Mouse (Mus musculus): ENCODE data around the gene Ap2a1. TPM values are rescaled to one million over a fixed set of nuclear protein-coding genes. Genes with fewer than 3 reads are reported as not detected.
A peak's percentile ranks its signal among the peaks of the same experiment; 100 is the strongest.

The Ap2a1 gene
- polyA plus RNA-seq, 1 experiment from 2014 or later: 74.2 TPM

- Histone ChIP-seq H3K9me3 (replicated peaks) (no peaks in the 10 kb centered on the region), H3K27ac (replicated peaks) (peak overlapping the region; percentile 68), H3K27me3 (ENCODE audit: low read depth, poor library complexity, severe bottlenecking) (no peaks in the 10 kb centered on the region), H3K4me1 (peaks cover 61% of the 10 kb centered on the region), H3K36me3 (peaks cover 80% of the 10 kb centered on the region), H3K4me3 (peak overlapping the region; percentile 41)
- 20% methylated on average over 21 of the region's 21 CpGs for WGBS
- DNase-seq (ENCODE audit: low spot score): peak; percentile 78
Measured at GRCm38 (mm10) chr7:44901230-44901722, 28.0 kb downstream of the Ap2a1 start.

GRCm38 (mm10) chr7:44900632-44901031 lies 28.7 kb downstream of the Ap2a1 start:
- Histone ChIP-seq H3K36me3 (peaks cover 73% of the 10 kb centered on the region), H3K4me1 (peaks cover 64% of the 10 kb centered on the region), H3K27ac (replicated peaks) (peak overlapping the region; percentile 68), H3K27me3 (ENCODE audit: low read depth, poor library complexity, severe bottlenecking) (no peaks in the 10 kb centered on the region), H3K9me3 (replicated peaks) (no peaks in the 10 kb centered on the region), H3K4me3 (peak overlapping the region; percentile 41; the same call in 1 of the 2 replicates)
- no peak for DNase-seq (ENCODE audit: low spot score)
- 88% methylated on average over 11 of the region's 11 CpGs for WGBS

GRCm38 (mm10) chr7:44898607-44899006 lies 30.7 kb downstream of the Ap2a1 start:
- peak overlapping the region; percentile 69 for H3K27ac ChIP-seq (replicated peaks)

GRCm38 (mm10) chr7:44896499-44896898 lies 32.8 kb downstream of the Ap2a1 start:
- H3K9me3 ChIP-seq (replicated peaks): no peaks in the 10 kb centered on the region
- H3K27ac ChIP-seq (replicated peaks): peak overlapping the region; percentile 95
- H3K27me3 ChIP-seq (ENCODE audit: low read depth, poor library complexity, severe bottlenecking): no peaks in the 10 kb centered on the region
- peaks cover 85% of the 10 kb centered on the region for H3K4me1 ChIP-seq
- 44% methylated on average over 10 of the region's 10 CpGs for WGBS
- no peak for DNase-seq (ENCODE audit: low spot score)
- peak overlapping the region; percentile 75 for H3K4me3 ChIP-seq
- H3K36me3 ChIP-seq: peaks cover 35% of the 10 kb centered on the region

More at GRCm38 (mm10) chr7:44898607-44899006, 30.7 kb downstream of the Ap2a1 start:
- H3K9me3 ChIP-seq (replicated peaks): no peaks in the 10 kb centered on the region
- peaks cover 53% of the 10 kb centered on the region for H3K36me3 ChIP-seq
- peak overlapping the region; percentile 75 for H3K4me3 ChIP-seq
- H3K4me1 ChIP-seq: peaks cover 82% of the 10 kb centered on the region
- DNase-seq (ENCODE audit: low spot score): peak; percentile 39
- no peaks in the 10 kb centered on the region for H3K27me3 ChIP-seq (ENCODE audit: low read depth, poor library complexity, severe bottlenecking)
- 39% methylated on average over 19 of the region's 19 CpGs for WGBS

GRCm38 (mm10) chr7:44895593-44896434 lies 33.5 kb downstream of the Ap2a1 start, which contains the start of gene Fuz:
Fuz (plus strand) TSS chr7:44896079.
- DNase-seq (ENCODE audit: low spot score): peak; percentile 93
- peaks cover 36% of the 10 kb centered on the region for H3K36me3 ChIP-seq
- H3K27me3 ChIP-seq (ENCODE audit: low read depth, poor library complexity, severe bottlenecking): no peaks in the 10 kb centered on the region
- H3K4me1 ChIP-seq: peaks cover 85% of the 10 kb centered on the region
- H3K27ac ChIP-seq (replicated peaks): peak within 1 kb of the TSS; percentile 95
- H3K4me3 ChIP-seq: peak within 1 kb of the TSS; percentile 75
- no peaks in the 10 kb centered on the region for H3K9me3 ChIP-seq (replicated peaks)
- under 1% methylated on average over 34 of the region's 34 CpGs for WGBS

- DNase-seq (ENCODE audit: low spot score): no peak
- no peaks in the 10 kb centered on the region for H3K27me3 ChIP-seq (ENCODE audit: low read depth, poor library complexity, severe bottlenecking)
- H3K4me3 ChIP-seq: peak overlapping the region; percentile 75
- H3K36me3 ChIP-seq: peaks cover 36% of the 10 kb centered on the region
- peaks cover 85% of the 10 kb centered on the region for H3K4me1 ChIP-seq
- H3K27ac ChIP-seq (replicated peaks): peak overlapping the region; percentile 95
- no peaks in the 10 kb centered on the region for H3K9me3 ChIP-seq (replicated peaks)
- 62% methylated on average over 7 of the region's 7 CpGs for WGBS
Measured at GRCm38 (mm10) chr7:44895206-44895592, 34.1 kb downstream of the Ap2a1 start.

- Histone ChIP-seq H3K27me3 (ENCODE audit: low read depth, poor library complexity, severe bottlenecking) (no peaks in the 10 kb centered on the region), H3K4me3 (no peak overlapping the region), H3K36me3 (peaks cover 35% of the 10 kb centered on the region), H3K27ac (replicated peaks) (peak overlapping the region; percentile 95), H3K4me1 (peaks cover 80% of the 10 kb centered on the region), H3K9me3 (replicated peaks) (no peaks in the 10 kb centered on the region)
- DNase-seq (ENCODE audit: low spot score): no peak
- 88% methylated on average over 3 of the region's 3 CpGs for WGBS
Measured at GRCm38 (mm10) chr7:44894175-44894574, 35.1 kb downstream of the Ap2a1 start.

GRCm38 (mm10) chr7:44893197-44893596 lies 36.1 kb downstream of the Ap2a1 start:
- Histone ChIP-seq H3K27ac (replicated peaks) (peak overlapping the region; percentile 95), H3K27me3 (ENCODE audit: low read depth, poor library complexity, severe bottlenecking) (no peaks in the 10 kb centered on the region), H3K4me3 (peak overlapping the region; percentile 90), H3K9me3 (replicated peaks) (no peaks in the 10 kb centered on the region), H3K36me3 (peaks cover 35% of the 10 kb centered on the region), H3K4me1 (peaks cover 80% of the 10 kb centered on the region)
- 15% methylated on average over 8 of the region's 8 CpGs for WGBS
- peak; percentile 45 for DNase-seq (ENCODE audit: low spot score)

- Histone ChIP-seq H3K27ac (replicated peaks) (peak within 1 kb of the TSS; percentile 95), H3K36me3 (peaks cover 39% of the 10 kb centered on the region), H3K9me3 (replicated peaks) (no peaks in the 10 kb centered on the region), H3K4me3 (peak within 1 kb of the TSS; percentile 90), H3K27me3 (ENCODE audit: low read depth, poor library complexity, severe bottlenecking) (no peaks in the 10 kb centered on the region), H3K4me1 (peaks cover 74% of the 10 kb centered on the region)
- peak; percentile 96 for DNase-seq (ENCODE audit: low spot score)
- under 1% methylated on average over 56 of the region's 56 CpGs for whole genome bisulfite sequencing
Measured at GRCm38 (mm10) chr7:44892276-44892921, 36.9 kb downstream of the Ap2a1 start, which contains the start of gene Med25. Med25 (minus strand) TSS chr7:44892712.

GRCm38 (mm10) chr7:44891611-44892010 lies 37.7 kb downstream of the Ap2a1 start:
- WGBS: 33% methylated on average over 6 of the region's 6 CpGs
- Histone ChIP-seq H3K4me3 (peak overlapping the region; percentile 90), H3K9me3 (replicated peaks) (no peaks in the 10 kb centered on the region), H3K27ac (replicated peaks) (peak overlapping the region; percentile 95), H3K4me1 (peaks cover 73% of the 10 kb centered on the region), H3K27me3 (ENCODE audit: low read depth, poor library complexity, severe bottlenecking) (no peaks in the 10 kb centered on the region), H3K36me3 (peaks cover 45% of the 10 kb centered on the region)
- DNase-seq (ENCODE audit: low spot score): no peak

- DNase-seq (ENCODE audit: low spot score): no peak
- Histone ChIP-seq H3K4me1 (peaks cover 76% of the 10 kb centered on the region), H3K36me3 (peaks cover 53% of the 10 kb centered on the region), H3K27me3 (ENCODE audit: low read depth, poor library complexity, severe bottlenecking) (no peaks in the 10 kb centered on the region), H3K4me3 (peak overlapping the region; percentile 90), H3K9me3 (replicated peaks) (no peaks in the 10 kb centered on the region), H3K27ac (replicated peaks) (peak overlapping the region; percentile 95)
- WGBS: 90% methylated on average over 4 of the region's 4 CpGs
Measured at GRCm38 (mm10) chr7:44890737-44891136, 38.6 kb downstream of the Ap2a1 start.

- H3K27me3 ChIP-seq (ENCODE audit: low read depth, poor library complexity, severe bottlenecking): no peaks in the 10 kb centered on the region
- 92% methylated on average over 7 of the region's 7 CpGs for WGBS
- peaks cover 76% of the 10 kb centered on the region for H3K4me1 ChIP-seq
- peak overlapping the region; percentile 90 for H3K4me3 ChIP-seq
- no peak for DNase-seq (ENCODE audit: low spot score)
- no peaks in the 10 kb centered on the region for H3K9me3 ChIP-seq (replicated peaks)
- H3K36me3 ChIP-seq: peaks cover 59% of the 10 kb centered on the region
- 0 out of 2 replicates have a peak overlapping the region, but pooled peaks have one; percentile 95 for H3K27ac ChIP-seq (replicated peaks)
Measured at GRCm38 (mm10) chr7:44890180-44890579, 39.1 kb downstream of the Ap2a1 start.

Measured in midbrain, embryonic 10.5 days (tissue).